Mouse (Mus musculus) natural killer cell, adult 2 months (primary cell): Measurements from ENCODE around the gene Enox1.

Experiments used
- DNase-seq, 2 experiments: peaks; one replicate each; pipeline ENCODE4 v3.0.0; 2022; ENCODE audit warnings: low spot score in 2 of 2

The Enox1 gene

GRCm38 (mm10) chr14:77448001-77448400 is 291.4 kb downstream of the Enox1 start:
- DNase-seq: no peak

DNA sequence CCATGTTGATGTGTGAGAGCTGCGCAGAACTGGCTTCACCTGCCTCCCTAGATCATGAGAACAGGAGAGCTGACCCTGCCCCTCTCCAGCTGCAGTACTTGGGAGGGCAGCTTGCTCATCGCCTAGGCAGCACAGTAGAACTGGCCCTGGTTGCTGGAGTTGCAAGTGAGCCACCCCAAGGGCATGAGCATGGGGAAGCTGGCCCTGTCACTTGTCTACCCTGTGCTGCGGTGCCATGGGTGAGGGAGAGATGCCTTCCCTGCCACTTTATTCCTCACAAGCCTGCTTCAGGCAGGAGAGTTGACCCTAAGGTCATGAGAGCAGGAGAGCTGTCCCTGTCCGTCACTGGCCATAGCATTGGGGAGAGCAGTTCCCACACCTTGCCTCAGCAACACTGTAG is 295.4 kb downstream of the Enox1 start:
- DNase-seq: no peak

- DNase-seq: no peak
Measured at GRCm38 (mm10) chr14:77456066-77456465, 299.5 kb downstream of the Enox1 start.

- no peak for DNase-seq
Measured at GRCm38 (mm10) chr14:77456876-77457275, 300.3 kb downstream of the Enox1 start.

DNA sequence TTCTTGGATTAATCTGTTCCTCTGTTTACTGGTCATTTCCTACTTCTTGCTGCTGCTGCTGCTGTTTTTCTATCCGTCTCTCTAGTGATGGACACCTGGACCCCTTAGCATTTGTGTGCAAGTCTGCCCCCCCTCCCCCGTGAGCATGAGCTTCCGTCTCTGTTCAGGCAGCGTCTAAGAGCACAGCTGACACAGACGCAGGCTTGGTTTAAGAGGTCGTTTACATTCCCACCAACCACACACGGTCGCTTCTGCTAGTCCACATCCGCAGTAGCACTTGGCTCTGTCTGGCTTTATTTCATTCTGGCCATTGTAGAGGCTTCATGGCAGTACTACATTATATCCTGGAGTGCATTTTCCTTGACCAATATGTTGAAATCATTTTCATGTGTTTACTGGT is 301.7 kb downstream of the Enox1 start:
- DNase-seq: no peak

GRCm38 (mm10) chr14:77463919-77464318 is 307.4 kb downstream of the Enox1 start:
- no peak for DNase-seq

DNA sequence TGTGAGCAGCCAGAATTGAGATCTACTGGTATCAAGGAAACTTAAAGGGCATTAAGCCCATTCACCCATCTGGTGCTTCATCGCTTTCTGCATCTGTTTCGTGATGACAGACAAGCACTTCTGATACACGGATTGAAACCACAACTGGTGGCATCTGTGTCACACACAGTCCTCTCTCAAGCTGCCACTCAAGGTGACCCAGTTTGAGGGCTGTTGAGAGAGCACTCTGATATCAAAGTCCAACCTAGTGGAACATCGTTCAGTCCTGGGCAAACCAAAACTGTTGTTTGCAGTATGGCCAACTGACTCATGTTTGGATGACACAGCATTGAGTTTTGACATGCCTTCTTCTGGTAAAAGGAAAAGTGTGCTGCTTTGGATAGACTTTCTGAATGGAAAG is 308.2 kb downstream of the Enox1 start:
- DNase-seq: no peak

DNA sequence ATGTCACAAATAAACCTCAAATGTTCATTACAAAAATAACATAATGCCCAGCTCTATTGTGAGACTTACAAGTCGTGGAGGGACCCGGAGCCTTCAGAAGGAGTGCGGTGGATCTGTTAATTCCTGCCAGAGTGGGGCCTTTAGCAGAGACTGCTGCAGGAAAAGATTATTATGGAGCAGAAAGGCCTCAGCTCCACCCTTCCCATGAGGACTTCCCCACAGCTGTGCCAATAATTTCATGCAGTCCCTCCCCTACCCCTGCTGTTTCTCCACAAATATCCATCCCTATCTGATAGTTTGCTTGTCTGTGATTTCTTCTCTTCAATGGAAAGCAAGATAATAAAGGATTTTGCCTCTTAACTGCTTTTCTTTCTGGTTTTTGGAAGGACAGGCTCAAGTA is 314.0 kb downstream of the Enox1 start:
- DNase-seq: no peak

- DNase-seq: no peak
Measured at GRCm38 (mm10) chr14:77473501-77473900, 316.9 kb downstream of the Enox1 start.

- DNase-seq: no peak
Measured at GRCm38 (mm10) chr14:77474026-77474425, 317.5 kb downstream of the Enox1 start.

DNA sequence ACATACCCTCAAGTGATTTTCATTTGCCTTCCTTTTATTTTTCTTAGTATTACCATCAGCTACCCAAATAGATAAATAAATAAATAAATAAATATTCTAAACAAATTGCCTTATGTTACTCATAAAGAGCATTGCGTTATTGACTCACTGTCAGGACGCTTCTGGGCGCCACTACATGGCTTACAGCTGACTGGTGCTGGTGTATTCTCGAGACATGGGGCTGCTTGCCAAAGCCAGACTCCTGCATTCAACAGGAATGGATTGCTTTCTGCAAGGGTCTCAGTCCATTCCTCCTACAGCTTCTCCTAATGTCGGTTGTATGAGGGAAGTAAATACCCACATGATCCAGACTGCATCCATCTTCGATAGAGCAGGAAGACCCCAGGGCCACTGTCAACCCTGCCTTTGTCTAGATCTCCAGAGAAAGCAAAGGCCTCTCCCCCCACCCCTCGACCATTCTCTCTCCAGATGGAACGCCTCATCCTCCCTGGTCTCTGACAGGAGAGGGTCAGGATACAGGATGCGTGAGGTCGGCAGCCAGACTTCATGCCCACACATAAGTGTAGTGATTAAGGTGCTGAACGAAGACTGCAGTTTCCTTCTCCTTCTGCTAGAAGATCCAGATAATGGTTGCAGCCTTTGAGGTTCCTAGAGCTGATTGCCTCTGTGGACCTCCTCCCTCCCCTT is 318.7 kb downstream of the Enox1 start:
- DNase-seq: no peak

- DNase-seq: no peak
Measured at GRCm38 (mm10) chr14:77477704-77478103, 321.1 kb downstream of the Enox1 start.

DNA sequence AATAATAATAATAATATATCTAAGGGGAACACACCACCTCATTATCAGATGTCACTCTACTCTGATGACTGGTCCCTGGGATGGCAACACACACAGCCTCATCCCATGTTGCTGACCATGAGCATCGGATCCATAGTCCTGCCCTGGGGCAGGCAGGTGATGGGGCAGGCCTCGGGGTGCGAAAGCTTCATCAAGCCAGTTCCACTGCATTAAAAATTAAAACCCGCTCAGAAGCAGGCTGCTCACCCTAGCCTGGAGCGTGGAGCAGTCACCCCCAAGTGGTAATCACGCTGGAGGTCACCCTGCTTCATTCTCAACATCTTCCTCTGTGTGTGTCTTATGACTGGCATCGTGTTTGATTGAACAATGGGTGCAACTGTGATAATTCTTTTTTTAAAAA is 321.6 kb downstream of the Enox1 start:
- no peak for DNase-seq

GRCm38 (mm10) chr14:77478692-77479091 is 322.1 kb downstream of the Enox1 start:
- no peak for DNase-seq

GRCm38 (mm10) chr14:77483076-77483475 is 326.5 kb downstream of the Enox1 start:
- no peak for DNase-seq

GRCm38 (mm10) chr14:77484951-77485447 is 328.4 kb downstream of the Enox1 start:
- DNase-seq: no peak

DNA sequence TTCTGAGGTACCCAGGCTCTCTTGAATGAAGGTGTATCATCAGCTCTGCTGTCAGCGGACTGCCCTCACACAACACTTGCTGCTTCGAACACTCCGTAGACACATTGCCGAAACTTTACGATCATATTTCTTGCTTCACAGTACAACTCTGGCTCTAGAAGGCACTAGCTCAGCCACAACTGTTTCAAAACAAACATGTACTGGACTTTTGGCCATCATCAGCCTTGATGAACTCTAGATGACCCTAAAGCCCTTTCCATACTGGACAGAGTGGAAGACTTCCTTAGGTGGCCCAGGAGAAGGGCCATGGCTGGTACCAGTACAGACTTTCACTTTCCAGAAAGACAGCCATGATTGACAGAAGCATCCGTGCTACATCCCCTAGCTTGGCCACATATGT is 334.1 kb downstream of the Enox1 start:
- DNase-seq: no peak

- DNase-seq: no peak
Measured at GRCm38 (mm10) chr14:77491731-77492130, 335.2 kb downstream of the Enox1 start.

GRCm38 (mm10) chr14:77499996-77500581 is 343.5 kb downstream of the Enox1 start:
- DNase-seq: no peak

DNA sequence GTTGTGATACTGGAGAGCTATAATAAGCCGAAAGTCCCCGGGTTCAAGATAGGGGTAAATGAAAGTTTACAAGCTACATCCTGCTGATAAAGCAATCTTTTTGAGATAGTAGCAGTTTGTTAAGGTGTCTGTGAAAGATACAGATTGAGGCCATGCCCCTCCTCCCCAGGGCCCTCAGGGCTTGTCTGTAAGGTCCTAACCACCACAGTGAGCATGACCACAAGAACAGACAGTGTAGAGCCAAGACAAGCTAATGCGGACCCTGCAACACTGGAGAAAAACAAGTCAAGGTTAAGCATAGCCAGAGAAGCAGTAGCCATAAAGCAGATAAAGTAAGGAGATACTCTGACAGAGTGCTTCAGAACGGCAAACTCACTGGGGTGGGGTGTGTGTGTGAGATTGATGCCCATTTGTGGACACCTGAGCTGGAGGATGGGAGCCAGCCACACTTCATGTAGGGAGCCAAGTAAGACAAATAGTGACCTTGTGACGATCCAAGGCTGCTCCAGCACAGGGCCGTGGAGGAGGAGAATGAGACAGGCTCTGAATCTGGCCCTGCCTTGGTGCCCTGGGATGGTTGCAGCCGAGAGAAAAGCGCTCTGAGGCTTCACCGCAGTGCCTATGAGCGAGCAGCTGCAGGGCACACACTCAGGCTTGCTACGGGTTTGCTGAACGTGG is 348.0 kb downstream of the Enox1 start:
- no peak for DNase-seq

DNA sequence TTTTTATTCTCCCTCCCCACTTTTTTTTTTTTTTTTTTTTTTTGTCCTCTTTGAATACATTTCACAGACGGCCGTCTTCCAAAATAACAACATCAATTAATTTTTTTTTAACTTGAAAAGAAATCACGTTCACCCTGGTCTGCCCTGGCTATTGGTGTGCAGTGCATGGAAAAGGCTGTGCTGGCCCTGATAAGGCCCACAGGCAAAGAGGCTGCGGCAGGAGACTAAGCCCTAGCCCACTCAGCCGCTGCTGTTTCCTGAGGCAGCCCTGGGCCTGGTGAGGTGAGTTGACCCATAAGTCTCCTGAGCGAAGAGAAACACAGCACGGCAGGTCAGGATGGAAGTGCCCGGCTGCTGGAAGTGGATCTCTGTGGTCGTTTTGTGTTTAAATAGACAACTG is 349.8 kb downstream of the Enox1 start:
- DNase-seq: no peak

DNA sequence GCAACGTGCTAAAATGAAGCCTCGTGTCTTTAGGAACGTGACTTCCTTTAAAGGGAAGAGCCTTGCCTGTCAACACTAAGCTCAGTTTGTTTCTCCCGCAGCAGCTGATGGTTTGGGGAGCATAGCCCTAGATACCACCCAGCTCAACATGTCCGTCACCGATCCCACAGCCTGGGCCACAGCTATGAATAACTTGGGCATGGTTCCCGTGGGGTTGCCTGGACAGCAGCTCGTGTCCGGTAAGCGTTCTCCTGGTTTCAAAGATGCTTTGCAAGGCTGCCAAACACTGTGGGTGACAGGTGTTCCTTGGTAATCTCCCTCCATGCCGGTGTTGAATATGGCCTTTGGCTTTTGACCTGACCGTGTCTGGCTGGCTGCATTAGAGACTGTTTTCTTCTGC is 351.5 kb downstream of the Enox1 start:
- no peak for DNase-seq

- DNase-seq: no peak
Measured at GRCm38 (mm10) chr14:77509042-77509441, 352.5 kb downstream of the Enox1 start.
